Mouse (Mus musculus) embryonic fibroblast, embryonic 13.5 days (primary cell): ENCODE measurements around the gene Ahr.

Experiments used
- CTCF ChIP-seq: IDR thresholded peaks from 2 replicates; pipeline ENCODE4 v1.5.1; 2011; ENCODE audit warnings: mild to moderate bottlenecking, control low read depth, low read length, moderate library complexity, borderline replicate concordance; ENCODE audit not compliant: insufficient read depth
- POLR2A ChIP-seq: IDR thresholded peaks from 2 replicates; pipeline ENCODE4 v1.6.1; 2011; ENCODE audit warnings: low read depth, mild to moderate bottlenecking, control low read depth, low read length, moderate library complexity

- no peak for TF ChIP-seq CTCF
- TF ChIP-seq POLR2A, result no peak
Measured at GRCm38 (mm10) chr12:35558868-35559267, 24.0 kb upstream of the Ahr start.
